Mouse (Mus musculus) stomach, postnatal 0 days (tissue): ENCODE data around the gene Ccdc151. TPM values are rescaled to one million over a fixed set of nuclear protein-coding genes. Genes with fewer than 3 reads are reported as not detected.

Experiments used
- ATAC-seq: fragments of 200-750 bp; cut with Nextera tagmentation; 2 replicates; pipeline ENCODE4 v1.8.0; 2017; ENCODE audit not compliant: low FRiP score, low TSS enrichment
- DNase-seq: peaks from one replicate; pipeline ENCODE4 v3.0.0-alpha.2; 2016; ENCODE audit warnings: low spot score
- H3K27ac ChIP-seq: fragments of 300-500 bp; sonication (generic); replicated peaks from 2 replicates; pipeline ENCODE4 v1.5.1; 2014; ENCODE audit warnings: mild to moderate bottlenecking, control low read depth
- H3K27me3 ChIP-seq: fragments of 300-500 bp; sonication (generic); 2 replicates; pipeline ENCODE4 v1.6.1; 2014; ENCODE audit warnings: low read length; ENCODE audit not compliant: control insufficient read depth, insufficient read depth
- H3K36me3 ChIP-seq: fragments of 300-500 bp; sonication (generic); 2 replicates; pipeline ENCODE4 v1.6.1; 2014; ENCODE audit warnings: low read length, mixed read lengths; ENCODE audit not compliant: control insufficient read depth, insufficient read depth
- H3K4me1 ChIP-seq: fragments of 300-500 bp; sonication (generic); replicated peaks from 2 replicates; pipeline ENCODE4 v1.6.1; 2014; ENCODE audit warnings: antibody characterized with exemption; ENCODE audit not compliant: control insufficient read depth, insufficient read depth
- H3K4me2 ChIP-seq: fragments of 300-500 bp; sonication (generic); replicated peaks from 2 replicates; pipeline ENCODE4 v1.6.1; 2014; ENCODE audit warnings: low read depth, mild to moderate bottlenecking, control low read depth, moderate library complexity
- H3K4me3 ChIP-seq: fragments of 300-500 bp; sonication (generic); 2 replicates; pipeline ENCODE4 v1.5.1; 2014; ENCODE audit warnings: low read depth, low read length, control low read depth
- H3K9ac ChIP-seq: fragments of 300-500 bp; sonication (generic); 2 replicates; pipeline ENCODE4 v1.6.1; 2014; ENCODE audit warnings: mild to moderate bottlenecking, low read length, control low read depth, mixed read lengths
- H3K9me3 ChIP-seq: fragments of 300-500 bp; sonication (generic); 2 replicates; pipeline ENCODE4 v1.6.1; 2016; ENCODE audit warnings: low read length; ENCODE audit not compliant: control insufficient read depth
- CTCF ChIP-seq: IDR thresholded peaks from 2 replicates; pipeline ENCODE4 v1.5.1; 2016; ENCODE audit warnings: antibody characterized with exemption, low read depth, mild to moderate bottlenecking, moderate library complexity
- EP300 ChIP-seq: optimal IDR thresholded peaks from 2 replicates; pipeline ENCODE3; 2016; ENCODE audit warnings: antibody characterized with exemption
- WGBS: fragments of 180-500 bp; shearing (Covaris S2); extraction: QIAGEN DNeasy Blood & Tissue Kit; methylation state at CpG from one replicate; pipeline ENCODE4 v1.1.7; 2014; 5-methylcytosine and 5-hydroxymethylcytosine counted together
- polyA plus RNA-seq: library from polyadenylated mRNA; unstranded; fragments of >200 nt; fragmentation: Nextera tagmentation; extraction: Ambion mirVana; gene quantifications from 2 replicates; pipeline ENCODE4 v1.2.1, GENCODE M21; 2015

Ccdc151 gene
- polyA plus RNA-seq, 1 experiment from 2014 or later = 0.07 TPM

- no peaks in the 10 kb centered on the region for H3K9me3 ChIP-seq
- no peak for ATAC-seq
- no peak overlapping the region for H3K27ac ChIP-seq
- H3K9ac ChIP-seq = no peak overlapping the region
- no peak for DNase-seq
- H3K4me2 ChIP-seq = no peak overlapping the region
- no peak overlapping the region for H3K4me3 ChIP-seq
- WGBS = 26% methylated on average over 7 of the region's 7 CpGs
- no peaks in the 10 kb centered on the region for H3K36me3 ChIP-seq
- TF ChIP-seq EP300 (no peak), CTCF (no peak)
- no peaks in the 10 kb centered on the region for H3K4me1 ChIP-seq
- no peaks in the 10 kb centered on the region for H3K27me3 ChIP-seq
Measured at GRCm38 (mm10) chr9:22028467-22028866, 26.0 kb upstream of the Ccdc151 start.

- H3K27me3 ChIP-seq = no peaks in the 10 kb centered on the region
- H3K27ac ChIP-seq = no peak overlapping the region
- H3K4me3 ChIP-seq = no peak overlapping the region
- ATAC-seq (no peak), DNase-seq (no peak)
- H3K4me1 ChIP-seq = no peaks in the 10 kb centered on the region
- H3K4me2 ChIP-seq = no peak overlapping the region
- 45% methylated on average over 8 of the region's 8 CpGs for WGBS
- H3K9me3 ChIP-seq = no peaks in the 10 kb centered on the region
- no peak overlapping the region for H3K9ac ChIP-seq
- no peaks in the 10 kb centered on the region for H3K36me3 ChIP-seq
- TF ChIP-seq EP300 (no peak), CTCF (no peak)
Measured at GRCm38 (mm10) chr9:22024592-22024991, 22.2 kb upstream of the Ccdc151 start.

DNA sequence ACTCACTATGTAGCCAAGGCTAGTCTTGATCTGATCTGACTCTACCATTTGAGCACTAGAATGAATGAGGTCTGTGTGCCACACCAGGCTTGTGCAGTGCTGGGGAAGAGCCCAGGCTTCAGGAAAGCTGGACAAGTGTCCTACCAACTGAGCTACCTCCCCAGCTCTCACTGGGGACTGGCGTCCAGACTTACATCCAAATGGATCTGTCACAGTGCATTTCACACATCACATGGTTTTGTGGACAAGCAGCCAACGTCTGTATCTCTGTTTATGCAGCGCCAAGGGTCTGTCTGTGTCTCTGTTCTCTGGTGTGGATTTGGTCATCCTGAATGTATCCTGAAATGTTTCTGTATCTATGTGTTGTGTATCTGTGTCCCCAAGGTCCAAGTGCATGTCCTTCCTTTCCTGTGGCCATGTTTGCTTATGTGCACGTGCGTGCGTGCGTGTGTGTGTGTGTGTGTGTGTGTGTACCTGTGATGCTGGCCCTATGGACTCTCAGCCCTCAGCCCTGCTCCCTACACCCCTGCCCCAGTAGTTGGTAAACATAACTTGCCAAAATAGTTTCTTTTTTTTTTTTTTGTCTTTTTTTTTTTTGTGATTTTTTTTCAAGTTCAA, 14.9 kb upstream of the Ccdc151 start:
- H3K4me2 ChIP-seq = no peak overlapping the region
- H3K4me1 ChIP-seq = no peaks in the 10 kb centered on the region
- H3K27ac ChIP-seq = no peak overlapping the region
- ATAC-seq (no peak), DNase-seq (no peak)
- 71% methylated on average over 7 of the region's 7 CpGs for WGBS
- H3K36me3 ChIP-seq = peaks cover 18% of the 10 kb centered on the region
- no peak overlapping the region for H3K4me3 ChIP-seq
- TF ChIP-seq EP300 (no peak), CTCF (no peak)
- H3K9me3 ChIP-seq = no peaks in the 10 kb centered on the region
- no peaks in the 10 kb centered on the region for H3K27me3 ChIP-seq
- no peak overlapping the region for H3K9ac ChIP-seq

DNA sequence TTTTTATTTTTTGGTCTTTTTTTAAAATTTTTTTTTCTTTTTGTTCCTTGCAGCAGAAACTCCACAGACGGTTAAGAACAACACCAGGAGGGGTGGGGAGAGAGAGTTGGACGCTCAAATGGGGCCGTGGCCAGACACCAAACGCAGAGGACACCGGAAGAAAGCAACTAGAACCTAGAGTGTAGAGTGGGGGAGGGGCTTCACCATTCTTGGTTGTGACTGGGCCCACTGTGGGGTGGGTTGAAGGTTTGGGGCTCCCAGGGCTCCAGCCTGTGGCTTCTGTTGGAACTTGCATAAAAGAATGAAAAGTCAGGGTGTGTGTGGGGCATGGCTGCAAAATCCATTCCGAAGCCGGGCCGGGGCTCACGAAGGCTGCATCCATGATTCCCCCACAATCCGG, 13.8 kb upstream of the Ccdc151 start:
- H3K4me2 ChIP-seq = no peak overlapping the region
- no peak overlapping the region for H3K4me3 ChIP-seq
- no peaks in the 10 kb centered on the region for H3K9me3 ChIP-seq
- WGBS = 50% methylated on average over 10 of the region's 10 CpGs
- no peak overlapping the region for H3K9ac ChIP-seq
- H3K36me3 ChIP-seq = peaks cover 25% of the 10 kb centered on the region
- no peaks in the 10 kb centered on the region for H3K4me1 ChIP-seq
- no peak for ATAC-seq
- no peak for DNase-seq
- no peak overlapping the region for H3K27ac ChIP-seq
- H3K27me3 ChIP-seq = no peaks in the 10 kb centered on the region
- TF ChIP-seq EP300 (no peak), CTCF (no peak)

DNA sequence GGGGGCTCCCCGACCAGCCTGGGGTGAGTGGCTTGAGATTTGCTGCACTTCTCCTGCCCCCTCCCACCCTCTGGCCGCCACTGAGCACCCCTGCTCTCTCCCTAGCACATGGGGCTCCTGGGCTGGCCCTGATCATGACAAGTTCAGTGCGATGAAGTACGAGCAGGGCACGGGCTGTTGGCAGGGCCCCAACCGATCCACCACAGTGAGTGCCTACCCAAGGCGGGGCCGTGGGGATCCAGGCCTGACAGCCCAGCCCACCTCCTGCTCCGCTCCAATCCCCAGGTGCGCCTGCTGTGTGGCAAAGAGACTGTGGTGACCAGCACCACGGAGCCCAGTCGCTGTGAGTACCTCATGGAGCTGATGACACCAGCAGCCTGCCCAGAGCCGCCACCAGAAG, 10.3 kb upstream of the Ccdc151 start:
- Histone ChIP-seq H3K9ac (no peak overlapping the region), H3K4me2 (no peak overlapping the region), H3K4me3 (no peak overlapping the region), H3K9me3 (no peaks in the 10 kb centered on the region), H3K27me3 (no peaks in the 10 kb centered on the region), H3K27ac (no peak overlapping the region), H3K4me1 (no peaks in the 10 kb centered on the region), H3K36me3 (peaks cover 41% of the 10 kb centered on the region)
- DNase-seq = no peak
- 0 out of 2 replicates have a peak, but pooled peaks have one; percentile 17 for ATAC-seq
- TF ChIP-seq CTCF = no peak
- no peak for TF ChIP-seq EP300
- WGBS = 91% methylated on average over 13 of the region's 13 CpGs

DNA sequence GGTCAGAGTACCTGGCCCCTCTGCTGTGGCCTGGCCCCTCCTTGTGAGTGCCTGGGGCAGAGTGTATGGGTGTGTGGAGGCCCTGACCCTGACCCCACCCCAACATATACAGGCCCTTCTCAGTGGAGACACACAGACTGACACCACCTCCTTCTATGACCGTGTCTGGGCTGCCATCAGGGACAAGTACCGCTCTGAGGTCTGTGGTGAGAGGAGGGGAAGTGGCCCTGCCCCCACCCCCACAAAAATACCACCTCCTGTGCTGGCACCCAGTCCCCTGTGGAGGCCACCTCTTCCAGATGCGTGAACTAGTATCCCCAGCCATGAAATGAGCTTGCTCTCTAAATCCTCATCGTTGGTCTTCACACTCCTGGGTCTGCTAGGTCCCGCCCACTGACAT, 8.6 kb upstream of the Ccdc151 start:
- ATAC-seq = no peak
- Histone ChIP-seq H3K4me1 (no peaks in the 10 kb centered on the region), H3K27ac (no peak overlapping the region), H3K27me3 (no peaks in the 10 kb centered on the region), H3K9me3 (no peaks in the 10 kb centered on the region), H3K36me3 (peaks cover 51% of the 10 kb centered on the region), H3K9ac (no peak overlapping the region), H3K4me3 (no peak overlapping the region), H3K4me2 (no peak overlapping the region)
- WGBS = 90% methylated on average over 5 of the region's 5 CpGs
- no peak for DNase-seq
- TF ChIP-seq CTCF (no peak), EP300 (no peak)
